Mouse (Mus musculus): ENCODE measurements around the gene Tspyl1. TPM values are rescaled to one million over a fixed set of nuclear protein-coding genes. Genes with fewer than 3 reads are reported as not detected.

Gene Tspyl1
- polyA plus RNA-seq, 1 experiment from 2014 or later = 72.9 TPM

- peak overlapping the region; percentile 79 for H3K9ac ChIP-seq (ENCODE audit: low read length)
- no peaks in the 10 kb centered on the region for H3K27me3 ChIP-seq (ENCODE audit: control insufficient read depth, insufficient read depth, low read length)
- peaks cover 29% of the 10 kb centered on the region for H3K4me1 ChIP-seq (ENCODE audit: control insufficient read depth, insufficient read depth, low read length)
- H3K36me3 ChIP-seq (ENCODE audit: control insufficient read depth, insufficient read depth) = no peaks in the 10 kb centered on the region
- H3K27ac ChIP-seq (ENCODE audit: low read length) = no peak overlapping the region; the same call in 1 of the 2 replicates
- H3K9me3 ChIP-seq (replicated peaks; ENCODE audit: control insufficient read depth, low read length) = no peaks in the 10 kb centered on the region
- no peak for ATAC-seq (replicated peaks; ENCODE audit: extremely low read depth, insufficient read depth, low FRiP score)
- WGBS = 4% methylated on average over 13 of the region's 13 CpGs
- H3K4me3 ChIP-seq (ENCODE audit: low read length) = peak overlapping the region; percentile 80
- peak overlapping the region; percentile 88 for H3K4me2 ChIP-seq (ENCODE audit: low read depth, low read length)
These were observed 14.9 kb downstream of the Tspyl1 start for GRCm38 (mm10) chr10:34296911-34297298.

GRCm38 (mm10) chr10:34297299-34297979 lies 15.4 kb downstream of the Tspyl1 start, which contains the start of gene Tspyl4:
Tspyl4 (plus strand) TSS chr10:34297442.
- H3K4me2 ChIP-seq (ENCODE audit: low read depth, low read length) = peak within 1 kb of the TSS; percentile 88
- peak within 1 kb of the TSS; percentile 70 for H3K27ac ChIP-seq (ENCODE audit: low read length)
- no peaks in the 10 kb centered on the region for H3K36me3 ChIP-seq (ENCODE audit: control insufficient read depth, insufficient read depth)
- H3K9me3 ChIP-seq (replicated peaks; ENCODE audit: control insufficient read depth, low read length) = no peaks in the 10 kb centered on the region
- H3K9ac ChIP-seq (ENCODE audit: low read length) = peak within 1 kb of the TSS; percentile 79
- H3K4me3 ChIP-seq (ENCODE audit: low read length) = peak within 1 kb of the TSS; percentile 80
- no peaks in the 10 kb centered on the region for H3K27me3 ChIP-seq (ENCODE audit: control insufficient read depth, insufficient read depth, low read length)
- WGBS = under 1% methylated on average over 38 of the region's 38 CpGs
- ATAC-seq (replicated peaks; ENCODE audit: extremely low read depth, insufficient read depth, low FRiP score) = peak; percentile 94
- peaks cover 29% of the 10 kb centered on the region for H3K4me1 ChIP-seq (ENCODE audit: control insufficient read depth, insufficient read depth, low read length)

- Histone ChIP-seq H3K4me3 (ENCODE audit: low read length) (peak overlapping the region; percentile 80), H3K27ac (ENCODE audit: low read length) (peak overlapping the region; percentile 70)
These were observed 16.2 kb downstream of the Tspyl1 start for GRCm38 (mm10) chr10:34297980-34298753.

GRCm38 (mm10) chr10:34300368-34300767 lies 18.4 kb downstream of the Tspyl1 start:
- WGBS = 27% methylated on average over 5 of the region's 5 CpGs
- Histone ChIP-seq H3K36me3 (ENCODE audit: control insufficient read depth, insufficient read depth) (no peaks in the 10 kb centered on the region), H3K4me3 (ENCODE audit: low read length) (peak overlapping the region; percentile 44), H3K9ac (ENCODE audit: low read length) (peak overlapping the region; percentile 18), H3K4me1 (ENCODE audit: control insufficient read depth, insufficient read depth, low read length) (peaks cover 32% of the 10 kb centered on the region), H3K27ac (ENCODE audit: low read length) (peak overlapping the region; percentile 26), H3K27me3 (ENCODE audit: control insufficient read depth, insufficient read depth, low read length) (no peaks in the 10 kb centered on the region), H3K4me2 (ENCODE audit: low read depth, low read length) (peak overlapping the region; percentile 88), H3K9me3 (replicated peaks; ENCODE audit: control insufficient read depth, low read length) (no peaks in the 10 kb centered on the region)
- ATAC-seq (replicated peaks; ENCODE audit: extremely low read depth, insufficient read depth, low FRiP score) = no peak

More at GRCm38 (mm10) chr10:34297980-34298753, 16.2 kb downstream of the Tspyl1 start:
- Histone ChIP-seq H3K9ac (ENCODE audit: low read length) (peak overlapping the region; percentile 79), H3K4me1 (ENCODE audit: control insufficient read depth, insufficient read depth, low read length) (peaks cover 32% of the 10 kb centered on the region), H3K27me3 (ENCODE audit: control insufficient read depth, insufficient read depth, low read length) (no peaks in the 10 kb centered on the region), H3K36me3 (ENCODE audit: control insufficient read depth, insufficient read depth) (no peaks in the 10 kb centered on the region), H3K9me3 (replicated peaks; ENCODE audit: control insufficient read depth, low read length) (no peaks in the 10 kb centered on the region), H3K4me2 (ENCODE audit: low read depth, low read length) (peak overlapping the region; percentile 88)
- WGBS = 48% methylated on average over 25 of the region's 25 CpGs
- no peak for ATAC-seq (replicated peaks; ENCODE audit: extremely low read depth, insufficient read depth, low FRiP score)

GRCm38 (mm10) chr10:34307070-34307469 lies 25.1 kb downstream of the Tspyl1 start:
- H3K9me3 ChIP-seq (replicated peaks; ENCODE audit: control insufficient read depth, low read length) = no peaks in the 10 kb centered on the region
- no peak overlapping the region for H3K4me2 ChIP-seq (ENCODE audit: low read depth, low read length)
- H3K4me3 ChIP-seq (ENCODE audit: low read length) = no peak overlapping the region
- no peaks in the 10 kb centered on the region; the same call in 1 of the 2 replicates for H3K36me3 ChIP-seq (ENCODE audit: control insufficient read depth, insufficient read depth)
- H3K4me1 ChIP-seq (ENCODE audit: control insufficient read depth, insufficient read depth, low read length) = peaks cover 8% of the 10 kb centered on the region
- H3K9ac ChIP-seq (ENCODE audit: low read length) = no peak overlapping the region
- no peaks in the 10 kb centered on the region for H3K27me3 ChIP-seq (ENCODE audit: control insufficient read depth, insufficient read depth, low read length)
- ATAC-seq (replicated peaks; ENCODE audit: extremely low read depth, insufficient read depth, low FRiP score) = no peak
- no peak overlapping the region for H3K27ac ChIP-seq (ENCODE audit: low read length)

- Histone ChIP-seq H3K9me3 (replicated peaks; ENCODE audit: control insufficient read depth, low read length) (no peaks in the 10 kb centered on the region), H3K9ac (ENCODE audit: low read length) (no peak overlapping the region), H3K27me3 (ENCODE audit: control insufficient read depth, insufficient read depth, low read length) (no peaks in the 10 kb centered on the region), H3K4me1 (ENCODE audit: control insufficient read depth, insufficient read depth, low read length) (peaks cover 5% of the 10 kb centered on the region), H3K4me3 (ENCODE audit: low read length) (peak overlapping the region; percentile 12; the same call in 1 of the 2 replicates), H3K27ac (ENCODE audit: low read length) (0 out of 2 replicates have a peak overlapping the region, but pooled peaks have one; percentile 11), H3K4me2 (ENCODE audit: low read depth, low read length) (peak overlapping the region; percentile 40; the same call in 1 of the 2 replicates), H3K36me3 (ENCODE audit: control insufficient read depth, insufficient read depth) (no peaks in the 10 kb centered on the region; the same call in 1 of the 2 replicates)
- 0 out of 2 replicates have a peak, but pooled peaks have one; percentile 41 for ATAC-seq (replicated peaks; ENCODE audit: extremely low read depth, insufficient read depth, low FRiP score)
- whole genome bisulfite sequencing = 50% methylated on average over 9 of the region's 9 CpGs
These were observed 28.1 kb downstream of the Tspyl1 start for GRCm38 (mm10) chr10:34309915-34310685.

- no peak overlapping the region for H3K9ac ChIP-seq (ENCODE audit: low read length)
- H3K4me3 ChIP-seq (ENCODE audit: low read length) = no peak overlapping the region
- H3K36me3 ChIP-seq (ENCODE audit: control insufficient read depth, insufficient read depth) = no peaks in the 10 kb centered on the region; the same call in 1 of the 2 replicates
- no peaks in the 10 kb centered on the region for H3K9me3 ChIP-seq (replicated peaks; ENCODE audit: control insufficient read depth, low read length)
- 69% methylated on average over 3 of the region's 3 CpGs for WGBS
- H3K4me1 ChIP-seq (ENCODE audit: control insufficient read depth, insufficient read depth, low read length) = peaks cover 5% of the 10 kb centered on the region
- no peak overlapping the region for H3K4me2 ChIP-seq (ENCODE audit: low read depth, low read length)
- no peaks in the 10 kb centered on the region for H3K27me3 ChIP-seq (ENCODE audit: control insufficient read depth, insufficient read depth, low read length)
- no peak for ATAC-seq (replicated peaks; ENCODE audit: extremely low read depth, insufficient read depth, low FRiP score)
- no peak overlapping the region for H3K27ac ChIP-seq (ENCODE audit: low read length)
These were observed 30.5 kb downstream of the Tspyl1 start for GRCm38 (mm10) chr10:34312536-34312935.

- Histone ChIP-seq H3K27me3 (ENCODE audit: control insufficient read depth, insufficient read depth, low read length) (no peaks in the 10 kb centered on the region), H3K4me2 (ENCODE audit: low read depth, low read length) (no peak overlapping the region), H3K27ac (ENCODE audit: low read length) (no peak overlapping the region), H3K36me3 (ENCODE audit: control insufficient read depth, insufficient read depth) (no peaks in the 10 kb centered on the region), H3K9ac (ENCODE audit: low read length) (no peak overlapping the region), H3K4me1 (ENCODE audit: control insufficient read depth, insufficient read depth, low read length) (peaks cover 5% of the 10 kb centered on the region; the same call in 1 of the 2 replicates), H3K4me3 (ENCODE audit: low read length) (no peak overlapping the region), H3K9me3 (replicated peaks; ENCODE audit: control insufficient read depth, low read length) (no peaks in the 10 kb centered on the region)
- WGBS = 10% methylated on average over 3 of the region's 3 CpGs
- ATAC-seq (replicated peaks; ENCODE audit: extremely low read depth, insufficient read depth, low FRiP score) = 0 out of 2 replicates have a peak, but pooled peaks have one; percentile 28
These were observed 34.7 kb downstream of the Tspyl1 start for GRCm38 (mm10) chr10:34316571-34317216.

Data from heart, embryonic 16.5 days (tissue).